Mouse (Mus musculus) bone marrow, adult 2 months (tissue): ENCODE measurements around the gene Inhbc.
"Not testable (repeated sequence)": the region's sequence is repeated elsewhere in the genome, so short reads cannot be mapped to it uniquely, and the experiment has no call there.

Source experiments
- CTCF ChIP-seq: fragments of 200-500 bp; IDR thresholded peaks from 2 replicates; pipeline ENCODE4 v1.5.1; 2011; ENCODE audit warnings: low read length, control low read depth; ENCODE audit not compliant: control insufficient read depth, insufficient read depth
- POLR2A ChIP-seq: fragments of 200-500 bp; IDR thresholded peaks from 2 replicates; pipeline ENCODE4 v1.6.1; 2011; ENCODE audit warnings: low read depth, mild to moderate bottlenecking, control low read depth, low read length, borderline replicate concordance; ENCODE audit not compliant: control insufficient read depth

GRCm38 (mm10) chr10:127309167-127309566, 61.1 kb downstream of the Inhbc start:
- TF ChIP-seq CTCF, POLR2A: not testable (repeated sequence)
